Mouse (Mus musculus): ENCODE data around the gene Vps18.

Gene Vps18

DNA sequence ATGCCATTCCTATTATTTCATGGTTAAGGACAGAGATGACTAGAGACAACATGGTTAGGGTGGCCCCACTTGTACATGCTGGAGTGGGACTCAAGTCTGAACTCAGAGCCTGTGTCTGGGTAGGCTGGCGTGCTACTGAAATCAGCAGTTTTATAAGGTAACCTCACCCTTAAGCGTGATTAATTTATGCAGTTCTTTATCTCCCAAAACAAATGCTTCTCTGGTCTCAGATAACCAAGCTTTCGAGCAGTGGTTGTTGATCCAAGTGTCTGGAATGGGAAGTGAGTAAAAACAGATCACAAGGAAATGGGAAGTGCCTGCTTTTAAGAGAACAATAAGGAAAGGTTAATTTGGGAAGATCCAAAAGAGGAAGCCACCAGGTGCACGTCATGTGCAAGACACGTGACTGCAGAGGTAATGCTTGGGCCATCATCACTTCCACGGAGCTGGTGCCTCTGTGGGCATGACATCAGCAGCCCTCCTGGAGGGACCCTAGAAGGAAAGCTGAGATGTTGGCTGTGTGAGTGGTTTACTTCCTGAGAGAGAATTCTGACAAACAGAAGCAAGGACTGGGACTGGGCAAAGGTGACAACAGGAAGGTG lies 56.1 kb downstream of the Vps18 start:
- no peak for DNase-seq (ENCODE audit: low spot score)
